Comparison of ENCODE assay signal across 10 mouse cellular contexts in genomic region chr3:87000676-87001075, GRCm38 (mm10). TPM values are rescaled to one million over a fixed set of nuclear protein-coding genes. Genes with fewer than 3 reads are reported as not detected.
DNase-seq lines count a peak whose midpoint lies in the region; ATAC-seq and TF ChIP-seq lines count a peak whose summit lies in the region.
"Had no signal": no experiment of that assay in that cellular context is flagged by ENCODE, and none has a peak within 500 bp of the region (broad histone marks: within the 10 kb centered on the region; RNA-seq: fewer than 3 reads in every experiment).

No protein-coding gene starts in this region.

- H3K36me3 ChIP-seq in lung, embryonic 14.5 days (ENCODE audit: insufficient read depth): no peaks in the 10 kb centered on the region
- H3K36me3 ChIP-seq in forebrain, embryonic 13.5 days (ENCODE audit: poor library complexity, severe bottlenecking): no peaks in the 10 kb centered on the region
- H3K36me3 ChIP-seq: heart, embryonic 12.5 days; midbrain, embryonic 10.5 days had no signal

- TF ChIP-seq CTCF in lung, embryonic 14.5 days (IDR thresholded peaks at IDR 0.05; ENCODE audit: low read depth): no peak

- no peaks in the 10 kb centered on the region for H3K4me1 ChIP-seq in lung, embryonic 14.5 days (ENCODE audit: insufficient read depth)
- H3K4me1 ChIP-seq in forebrain, embryonic 13.5 days: peaks cover 5% of the 10 kb centered on the region

- H3K27me3 ChIP-seq in lung, embryonic 14.5 days (ENCODE audit: insufficient read depth, low read length): no peaks in the 10 kb centered on the region
- 0 out of 2 replicates have a peak, but pooled peaks cover 3% of the 10 kb centered on the region for H3K27me3 ChIP-seq in forebrain, embryonic 13.5 days
- H3K27me3 ChIP-seq: heart, embryonic 12.5 days had no signal

- no peak overlapping the region for H3K4me2 ChIP-seq in lung, embryonic 14.5 days
- H3K4me2 ChIP-seq in forebrain, embryonic 13.5 days: no peak overlapping the region
- H3K4me2 ChIP-seq: heart, embryonic 12.5 days had no signal

- no peaks in the 10 kb centered on the region for H3K9me3 ChIP-seq in lung, embryonic 14.5 days (ENCODE audit: low read depth, low read length)
- H3K9me3 ChIP-seq in forebrain, embryonic 13.5 days (replicated peaks): no peaks in the 10 kb centered on the region
- H3K9me3 ChIP-seq: heart, embryonic 12.5 days; midbrain, embryonic 10.5 days had no signal

- H3K4me3 ChIP-seq in lung, embryonic 14.5 days (ENCODE audit: low read depth, low read length): no peak overlapping the region
- H3K4me3 ChIP-seq in forebrain, embryonic 13.5 days: no peak overlapping the region
- H3K4me3 ChIP-seq: heart, embryonic 12.5 days; midbrain, embryonic 10.5 days had no signal

- 21% methylated on average over 4 of the region's 4 CpGs for WGBS in lung, embryonic 14.5 days
- 31% methylated on average over 4 of the region's 4 CpGs for WGBS in forebrain, embryonic 13.5 days

- H3K27ac ChIP-seq in lung, embryonic 14.5 days (ENCODE audit: low read depth): no peak overlapping the region
- H3K27ac ChIP-seq in forebrain, embryonic 13.5 days: no peak overlapping the region

- no peak for ATAC-seq in lung, embryonic 14.5 days (ENCODE audit: insufficient read depth)
- peak; percentile 13; the same call in 1 of the 2 replicates for ATAC-seq in megakaryocyte, adult 5-6 weeks (ENCODE audit: poor library complexity, severe bottlenecking)
- no peak for ATAC-seq in forebrain, embryonic 13.5 days

- peak; percentile 54 for DNase-seq in lung, embryonic 14.5 days
- DNase-seq in lung, adult 18-20 months: no peak
- DNase-seq in adipocyte (ENCODE audit: low spot score): peak; percentile 94
- DNase-seq in embryo, embryonic 11 days: peak; percentile 30
- no peak for DNase-seq in left cerebral cortex, adult 8-10 months (ENCODE audit: low spot score in 2 of 2)
- DNase-seq: spleen, adult 18-20 months had no signal

- no peak overlapping the region for H3K9ac ChIP-seq in lung, embryonic 14.5 days
- no peak overlapping the region for H3K9ac ChIP-seq in forebrain, embryonic 13.5 days
- H3K9ac ChIP-seq: heart, embryonic 12.5 days had no signal

RNA-seq across cellular contexts. Expression of gene Cd1d1, which starts 1.4 kb away (rescaled TPM):
- 31.9 and 35.3 TPM in 2 replicates for polyA plus RNA-seq in lung, embryonic 14.5 days (2014; fragmentation: Nextera tagmentation; extraction: Ambion mirVana)
- total RNA-seq in megakaryocyte, adult 5-6 weeks (2015): 15.3 and 27.2 TPM in 2 replicates
- 16.5 and 18.5 TPM in 2 replicates for total RNA-seq in megakaryocyte, adult 5-6 weeks (2017)
- 75.5 and 86.9 TPM in 2 replicates for polyA plus RNA-seq in forebrain, embryonic 13.5 days (2015; fragmentation: Nextera tagmentation; extraction: Ambion mirVana)
- 1 to 10 TPM in 3 of 4 experiments, under 1 TPM in 1; 0.78 to 1.8 (median 1.3) TPM for total RNA-seq in left cerebral cortex, adult 8-10 months (2022)

Comparison
In these comparisons a context has a peak if more than half of its experiments do, and no peak if none do; other contexts are left out.
1. DNase-seq: peak in lung, embryonic 14.5 days (single experiment), adipocyte (single experiment) and embryo, embryonic 11 days (single experiment); none in lung, adult 18-20 months (0 of 2) and left cerebral cortex, adult 8-10 months (0 of 2).
2. RNA of gene Cd1d1, which starts 1.4 kb away (total RNA-seq): 15.3 to 27.2 TPM in megakaryocyte, adult 5-6 weeks; 0.78 to 1.8 TPM in left cerebral cortex, adult 8-10 months; every median in the first group is over 4 times any median in the second.